9 mouse cellular contexts compared by ENCODE assay signal in genomic region chr7:66217531-66218094, GRCm38 (mm10).
DNase-seq lines count a peak whose midpoint lies in the region; ATAC-seq and TF ChIP-seq lines count a peak whose summit lies in the region.
"Had no signal": no experiment of that assay in that cellular context is flagged by ENCODE, and none has a peak within 500 bp of the region (broad histone marks: within the 10 kb centered on the region; RNA-seq: fewer than 3 reads in every experiment).

No protein-coding gene starts in this region.

- WGBS in kidney, postnatal 0 days, result 69% methylated on average over 7 of the region's 7 CpGs
- WGBS in forebrain, embryonic 14.5 days, result 13% methylated on average over 7 of the region's 7 CpGs
- WGBS in intestine, embryonic 16.5 days, result 77% methylated on average over 7 of the region's 7 CpGs

- no peak overlapping the region for H3K9ac ChIP-seq in kidney, postnatal 0 days (ENCODE audit: low read depth, low read length)
- no peak overlapping the region for H3K9ac ChIP-seq in forebrain, embryonic 14.5 days (ENCODE audit: low read length)
- no peak overlapping the region for H3K9ac ChIP-seq in intestine, embryonic 16.5 days (ENCODE audit: low read depth, low read length)

- TF ChIP-seq CTCF in kidney, postnatal 0 days (IDR thresholded peaks at IDR 0.05; ENCODE audit: low read depth), result no peak

- H3K9me3 ChIP-seq in kidney, postnatal 0 days (replicated peaks; ENCODE audit: low read length), result no peaks in the 10 kb centered on the region
- H3K9me3 ChIP-seq in forebrain, embryonic 14.5 days (replicated peaks; ENCODE audit: control insufficient read depth, low read length), result no peaks in the 10 kb centered on the region
- no peaks in the 10 kb centered on the region for H3K9me3 ChIP-seq in intestine, embryonic 16.5 days (ENCODE audit: control insufficient read depth, low read length)
- H3K9me3 ChIP-seq: G1E had no signal

- H3K4me1 ChIP-seq in kidney, postnatal 0 days (replicated peaks; ENCODE audit: insufficient read depth, low read length), result no peaks in the 10 kb centered on the region
- peaks cover 9% of the 10 kb centered on the region for H3K4me1 ChIP-seq in forebrain, embryonic 14.5 days (ENCODE audit: control insufficient read depth, insufficient read depth, low read length)
- H3K4me1 ChIP-seq in intestine, embryonic 16.5 days (ENCODE audit: control insufficient read depth, insufficient read depth, low read length), result 0 out of 2 replicates have a peak, but pooled peaks cover 6% of the 10 kb centered on the region

- DNase-seq in kidney, postnatal 0 days (ENCODE audit: low spot score), result no peak
- no peak for DNase-seq in kidney, postnatal 4 days
- DNase-seq in forebrain, embryonic 14.5 days (ENCODE audit: low spot score), result peak; percentile 34
- no peak for DNase-seq in adrenal gland, postnatal 14 days
- no peak for DNase-seq in right cerebral cortex, postnatal 36 days (ENCODE audit: low spot score in 2 of 2)
- no peak for DNase-seq in left cerebral cortex, postnatal 4 days

- H3K36me3 ChIP-seq in kidney, postnatal 0 days (ENCODE audit: insufficient read depth, low read length), result no peaks in the 10 kb centered on the region
- H3K36me3 ChIP-seq in forebrain, embryonic 14.5 days (ENCODE audit: control insufficient read depth, insufficient read depth, low read length), result no peaks in the 10 kb centered on the region
- no peaks in the 10 kb centered on the region for H3K36me3 ChIP-seq in intestine, embryonic 16.5 days (ENCODE audit: control insufficient read depth, insufficient read depth, low read length)
- no peaks in the 10 kb centered on the region for H3K36me3 ChIP-seq in myocyte (ENCODE audit: control insufficient read depth, insufficient read depth)
- H3K36me3 ChIP-seq: G1E had no signal

- TF ChIP-seq POLR2A in myocyte (IDR thresholded peaks at IDR 0.05; ENCODE audit: insufficient read length, low read depth), result no peak

- no peaks in the 10 kb centered on the region for H3K79me2 ChIP-seq in myocyte (ENCODE audit: control insufficient read depth, insufficient read depth)

- ATAC-seq in kidney, postnatal 0 days (replicated peaks; ENCODE audit: low FRiP score, low read depth), result no peak
- ATAC-seq in forebrain, embryonic 14.5 days, result peak; percentile 37; the same call in 1 of the 2 replicates
- ATAC-seq in intestine, embryonic 16.5 days, result no peak

- H3K27me3 ChIP-seq in kidney, postnatal 0 days (ENCODE audit: insufficient read depth, low read length), result no peaks in the 10 kb centered on the region
- no peaks in the 10 kb centered on the region for H3K27me3 ChIP-seq in forebrain, embryonic 14.5 days (replicated peaks; ENCODE audit: control insufficient read depth, insufficient read depth, low read length)
- no peaks in the 10 kb centered on the region for H3K27me3 ChIP-seq in intestine, embryonic 16.5 days (replicated peaks; ENCODE audit: control insufficient read depth, insufficient read depth, low read length)
- H3K27me3 ChIP-seq in myocyte (ENCODE audit: control insufficient read depth, insufficient read depth, insufficient read length), result no peaks in the 10 kb centered on the region

- no peak overlapping the region for H3K4me3 ChIP-seq in kidney, postnatal 0 days (replicated peaks; ENCODE audit: low read depth, low read length)
- H3K4me3 ChIP-seq in forebrain, embryonic 14.5 days (ENCODE audit: low read depth, low read length), result no peak overlapping the region
- H3K4me3 ChIP-seq in intestine, embryonic 16.5 days (ENCODE audit: low read length), result no peak overlapping the region
- no peak overlapping the region for H3K4me3 ChIP-seq in myocyte

- peak overlapping the region; percentile 75 for H3K27ac ChIP-seq in kidney, postnatal 0 days
- peak overlapping the region; percentile 14; the same call in 1 of the 2 replicates for H3K27ac ChIP-seq in forebrain, embryonic 14.5 days (ENCODE audit: low read depth, low read length)
- H3K27ac ChIP-seq in intestine, embryonic 16.5 days (ENCODE audit: low read length), result peak overlapping the region; percentile 84

- intact Hi-C loops in left cerebral cortex, postnatal 4 days (cut with DNase I), result no loop called here

- H3K4me2 ChIP-seq in kidney, postnatal 0 days (ENCODE audit: low read length), result no peak overlapping the region
- H3K4me2 ChIP-seq in forebrain, embryonic 14.5 days (ENCODE audit: low read length), result no peak overlapping the region
- H3K4me2 ChIP-seq in intestine, embryonic 16.5 days (ENCODE audit: low read depth, low read length), result no peak overlapping the region
- H3K4me2 ChIP-seq in myocyte (ENCODE audit: low read depth), result peak overlapping the region; percentile 68

- H3ac ChIP-seq in myocyte (ENCODE audit: control insufficient read depth, insufficient read length), result no peak overlapping the region

TF ChIP-seq in myocyte, 11 proteins besides CTCF, POLR2A, EP300 and RAD21:
- TF ChIP-seq MYOG (IDR thresholded peaks at IDR 0.05; ENCODE audit: control insufficient read depth in 1 of 3, insufficient read depth in 1 of 3, insufficient read length in 2 of 3, low read depth in 2 of 3) (no peak), TCF12 (IDR thresholded peaks at IDR 0.05; ENCODE audit: insufficient read depth, poor library complexity, severe bottlenecking) (no peak), SRF (IDR thresholded peaks at IDR 0.05; ENCODE audit: control insufficient read depth, insufficient read length, low read depth) (no peak), E2F4 (IDR thresholded peaks at IDR 0.05; ENCODE audit: insufficient read depth) (no peak), CEBPB (IDR thresholded peaks at IDR 0.05; ENCODE audit: insufficient read depth, poor library complexity, severe bottlenecking) (no peak), MYOD1 (IDR thresholded peaks at IDR 0.05; ENCODE audit: control insufficient read depth in 1 of 3, insufficient read length in 2 of 3, low read depth in 2 of 3) (peak in 1 of 3 experiments; percentile 20), TCF3 (IDR thresholded peaks at IDR 0.05; ENCODE audit: insufficient read length, low read depth) (no peak)

Comparison
In these comparisons a context has a peak if more than half of its experiments do, and no peak if none do; other contexts are left out.
1. H3K27ac ChIP-seq: peak in every context shown above with its lines; median percentile 84 in intestine, embryonic 16.5 days; 75 in kidney, postnatal 0 days; 14 in forebrain, embryonic 14.5 days.